Mouse (Mus musculus) cerebellum, adult 11-12 months (tissue): ENCODE data around the gene Icmt.

ENCODE experiments used
- DNase-seq: peaks from one replicate; pipeline ENCODE4 v3.0.0; 2022

Gene Icmt

DNA sequence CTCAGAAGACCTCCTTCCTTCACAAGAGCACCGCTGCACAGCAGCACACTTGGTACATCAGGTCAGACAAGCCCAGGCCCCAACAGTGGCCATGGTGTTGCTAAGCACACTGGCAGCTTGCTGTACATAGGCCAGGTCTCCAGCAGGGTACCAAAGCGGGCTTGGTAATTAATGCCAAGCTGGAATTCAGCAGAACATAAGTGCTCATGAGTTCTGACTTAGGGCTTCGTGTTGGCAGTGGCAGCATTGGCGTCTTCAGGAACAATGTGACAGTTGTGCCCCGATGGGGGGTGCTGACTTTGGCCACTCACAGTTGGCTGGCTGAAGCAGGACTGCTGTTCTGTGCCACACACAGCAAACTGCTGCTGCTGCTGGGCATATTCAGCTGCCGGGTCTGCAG, 7.7 kb downstream of the Icmt start:
- DNase-seq: no peak

- no peak for DNase-seq
Measured at GRCm38 (mm10) chr4:152305991-152306390, 9.0 kb downstream of the Icmt start.

DNA sequence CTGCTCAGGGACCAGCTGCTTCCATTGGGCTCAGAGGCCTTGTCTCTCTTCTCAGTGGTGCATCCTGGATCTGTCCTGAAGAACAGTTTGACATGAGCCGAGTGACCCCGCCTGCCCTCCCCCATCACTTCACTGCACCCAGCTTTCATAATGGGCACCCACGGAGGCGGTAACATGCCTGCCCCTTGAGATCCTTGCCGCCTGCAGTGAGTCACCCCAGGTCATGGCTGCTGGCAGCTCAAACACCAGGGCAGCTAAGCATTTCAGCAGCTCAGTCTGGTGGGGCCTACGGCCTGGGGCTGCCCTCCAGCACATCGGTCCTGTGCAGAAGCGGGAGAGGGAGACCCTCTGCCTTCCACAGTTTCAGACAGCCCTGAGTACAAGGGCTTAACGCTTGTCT, 10.5 kb downstream of the Icmt start:
- no peak for DNase-seq

GRCm38 (mm10) chr4:152312186-152312585, 15.2 kb downstream of the Icmt start:
- DNase-seq: no peak

- DNase-seq: no peak
Measured at GRCm38 (mm10) chr4:152313211-152313632, 16.2 kb downstream of the Icmt start.

GRCm38 (mm10) chr4:152313934-152314333, 16.9 kb downstream of the Icmt start:
- no peak for DNase-seq

- DNase-seq: no peak
Measured at GRCm38 (mm10) chr4:152315498-152316213, 18.6 kb downstream of the Icmt start.

DNA sequence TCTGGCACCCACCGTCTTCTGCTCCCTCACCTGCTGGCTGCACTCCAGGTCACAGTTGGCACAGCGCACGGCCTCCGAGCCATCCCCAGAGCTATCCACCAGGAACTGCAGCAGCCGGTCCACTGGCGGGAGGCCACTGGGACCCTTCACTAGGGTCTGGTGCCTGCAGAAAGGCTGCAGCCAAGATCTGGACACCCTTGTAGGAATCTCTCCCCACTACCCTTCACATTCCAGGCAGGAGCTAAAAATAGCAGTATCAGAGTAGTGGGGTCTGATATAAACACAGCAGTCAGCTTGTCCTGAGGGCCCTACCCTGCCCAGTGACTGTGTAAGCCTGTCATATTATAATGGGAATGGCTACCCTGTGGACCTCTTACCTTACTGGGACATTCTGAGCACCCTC, 20.6 kb downstream of the Icmt start:
- DNase-seq: no peak

- DNase-seq: no peak
Measured at GRCm38 (mm10) chr4:152318517-152319234, 21.6 kb downstream of the Icmt start, which contains the start of gene Rnf207. Gene Rnf207, minus strand, starts transcription at chr4:152318993.

DNA sequence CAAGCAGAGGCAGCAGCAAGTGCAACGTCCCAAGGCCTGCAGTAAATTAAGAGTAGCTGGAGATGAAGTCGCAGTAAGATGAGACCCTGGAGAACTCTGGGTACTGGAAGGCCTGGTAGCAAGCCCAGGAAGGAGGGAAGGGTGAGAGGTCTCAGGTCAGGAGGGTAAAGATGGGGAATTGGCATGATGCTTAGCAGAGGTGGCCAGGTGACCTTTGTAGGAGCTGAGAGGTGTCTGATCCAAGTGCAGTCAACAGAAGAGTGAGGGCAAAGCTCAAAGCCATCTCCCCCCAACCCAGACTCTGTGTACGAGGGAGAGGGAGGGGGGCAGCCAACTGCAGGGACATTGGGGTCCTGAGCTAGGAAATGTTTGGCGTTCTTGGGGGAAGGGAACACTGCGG, 24.4 kb downstream of the Icmt start:
- DNase-seq: no peak

GRCm38 (mm10) chr4:152324641-152325562, 27.9 kb downstream of the Icmt start:
- no peak for DNase-seq

DNA sequence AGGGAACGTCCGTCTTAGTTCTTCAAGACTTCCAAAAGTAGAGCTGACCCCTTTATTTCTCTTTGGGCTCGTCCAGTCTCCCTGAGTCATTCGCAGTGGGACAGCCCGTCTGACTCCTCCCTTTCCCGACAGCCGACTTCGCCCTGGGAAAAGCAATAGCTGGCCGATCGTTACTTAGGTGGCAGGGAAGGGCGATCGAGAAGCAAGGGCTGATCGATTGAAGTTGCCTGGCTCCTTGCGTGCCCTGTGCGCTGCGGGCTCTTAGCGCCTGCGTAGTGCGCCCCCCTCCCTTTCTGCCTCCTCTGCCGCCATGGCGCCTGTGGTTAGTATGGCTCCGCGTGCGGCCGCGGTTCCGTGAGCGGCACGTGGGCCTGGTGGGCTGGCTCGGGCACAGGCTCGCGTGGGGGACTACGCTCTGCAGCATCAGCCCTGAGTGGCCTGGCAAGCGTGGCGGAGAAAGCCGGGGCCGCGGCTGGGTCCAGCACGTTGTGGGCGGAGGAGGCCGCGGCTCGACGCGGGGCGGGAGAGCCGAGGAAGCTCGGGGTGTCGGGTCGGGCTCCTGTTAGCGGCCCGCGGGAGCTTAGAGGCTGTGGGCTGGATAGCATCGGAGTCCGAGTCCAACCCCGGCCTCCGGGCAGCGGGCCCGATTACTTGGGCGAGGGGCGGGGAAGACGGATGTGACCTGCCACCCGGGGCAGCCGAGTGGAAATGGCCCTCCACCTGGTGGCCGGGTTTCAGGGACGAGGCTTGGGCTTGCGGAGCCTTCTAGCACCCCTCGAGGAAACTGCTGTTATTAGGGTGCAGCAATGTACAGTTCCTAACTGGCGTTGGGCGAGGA, 28.8 kb downstream of the Icmt start, which contains the start of gene Rpl22:
Gene Rpl22 (plus strand): TSS at position 169 of the 838 bp plus-strand sequence.
- peak; percentile 96 for DNase-seq

GRCm38 (mm10) chr4:152326543-152326942, 29.5 kb downstream of the Icmt start:
- no peak for DNase-seq

DNA sequence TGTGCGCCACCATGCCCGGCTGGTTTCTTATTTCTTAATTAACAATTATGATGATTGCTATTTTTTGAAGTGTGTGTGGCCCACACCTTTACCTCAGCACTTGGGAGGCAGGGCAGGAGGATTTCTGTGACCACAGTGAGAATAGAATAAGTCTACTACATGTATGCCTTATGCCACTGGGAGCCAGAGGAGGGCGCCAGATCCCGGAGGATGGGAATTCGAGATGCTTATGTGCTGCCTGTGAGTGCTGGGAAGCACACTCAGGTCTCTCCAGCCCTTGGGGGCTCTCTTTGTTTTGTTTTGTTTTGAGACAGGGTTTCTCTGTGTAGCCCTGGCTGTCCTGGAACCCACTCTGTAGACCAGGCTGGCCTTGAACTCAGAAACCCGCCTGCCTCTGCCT, 31.7 kb downstream of the Icmt start:
- DNase-seq: no peak

GRCm38 (mm10) chr4:152332952-152333351, 35.9 kb downstream of the Icmt start:
- DNase-seq: no peak

DNA sequence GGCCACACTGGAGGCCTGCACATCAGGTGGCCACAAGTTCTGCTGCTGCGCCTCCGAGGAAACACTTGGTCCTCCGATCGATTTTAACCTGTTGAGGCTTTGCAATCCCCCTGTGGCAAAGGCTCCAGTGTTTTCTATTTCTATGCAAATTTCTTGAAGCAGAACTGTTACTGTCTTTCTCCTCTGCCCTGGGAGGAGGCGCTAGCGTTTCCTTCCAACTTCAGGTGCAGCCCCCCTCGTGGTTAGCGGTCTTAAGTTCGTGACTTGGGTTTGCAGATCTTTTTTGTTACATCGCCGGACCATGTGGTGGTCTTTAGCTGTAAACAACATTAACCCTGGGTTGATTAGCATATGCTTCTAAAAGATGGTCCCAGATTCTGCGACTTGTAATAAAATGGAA, 36.6 kb downstream of the Icmt start:
- DNase-seq: no peak

DNA sequence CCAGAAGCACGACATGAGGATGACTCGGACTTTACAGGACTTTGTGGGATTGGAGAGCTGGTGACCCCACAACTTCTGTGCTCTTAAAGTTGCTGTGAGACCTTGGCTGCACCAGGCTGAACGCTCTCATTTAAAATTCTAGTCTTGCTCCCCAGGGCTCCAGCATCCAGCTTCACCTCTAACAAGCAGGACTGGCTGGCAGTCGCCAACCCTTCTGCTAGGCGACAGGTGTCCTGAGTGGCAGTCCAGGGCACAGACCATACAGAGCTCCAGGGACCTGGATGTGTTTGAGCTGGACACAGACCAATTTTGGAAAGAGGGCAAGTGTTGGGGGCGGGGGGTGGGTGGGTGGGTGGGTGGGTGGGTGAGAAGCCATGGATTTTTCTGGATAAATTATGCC, 40.7 kb downstream of the Icmt start:
- no peak for DNase-seq

DNA sequence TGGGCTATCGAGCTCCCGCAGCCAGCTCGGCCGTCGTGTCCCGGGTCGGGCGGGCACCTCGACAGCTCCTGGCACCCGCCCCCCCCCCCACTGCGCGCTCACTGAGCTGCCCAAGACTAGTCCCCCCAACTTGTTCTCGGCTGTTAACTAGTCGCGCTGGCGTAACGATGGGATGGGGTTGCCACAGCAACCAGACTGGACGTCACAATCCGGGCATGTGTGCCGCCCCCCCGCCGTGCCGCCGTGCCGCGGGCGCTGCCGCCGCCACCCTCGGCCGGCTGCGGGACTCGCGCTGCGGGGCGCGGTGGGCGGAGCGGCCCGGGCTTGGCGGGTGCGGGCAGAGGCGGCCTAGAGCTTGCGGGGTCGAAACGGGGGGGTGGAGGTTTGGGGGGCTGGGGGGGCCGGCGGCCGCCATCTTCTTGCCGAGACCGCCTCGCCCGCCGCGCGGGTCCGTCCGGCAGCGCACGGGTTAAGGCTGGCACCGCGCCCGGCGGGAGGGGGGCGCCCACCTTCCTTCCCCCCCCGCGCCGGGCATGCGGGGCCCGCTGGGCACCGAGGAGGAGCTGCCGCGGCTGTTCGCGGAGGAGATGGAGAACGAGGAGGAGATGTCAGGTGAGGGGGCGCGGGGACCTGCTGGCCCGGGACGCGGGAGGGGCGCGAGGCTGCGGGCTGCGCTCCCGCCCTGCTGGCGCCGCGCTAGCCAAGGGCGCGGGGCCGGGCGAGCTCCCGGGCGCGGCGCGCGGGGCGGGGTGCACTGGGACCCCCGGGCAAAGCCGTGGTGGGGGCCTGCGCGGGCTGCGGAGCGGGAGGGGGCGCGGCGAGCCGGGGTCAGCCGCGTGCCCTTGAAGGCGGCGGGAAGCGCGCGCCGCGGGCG, 41.6 kb downstream of the Icmt start, which contains the start of gene Chd5:
Gene Chd5 (plus strand): TSS at position 233 of the 874 bp plus-strand sequence.
- peak; percentile 67 for DNase-seq

GRCm38 (mm10) chr4:152339293-152339790, 42.3 kb downstream of the Icmt start:
- no peak for DNase-seq

GRCm38 (mm10) chr4:152340584-152341284, 43.7 kb downstream of the Icmt start:
- DNase-seq: no peak
